Mouse (Mus musculus) lung, adult 2 months (tissue): Measurements from ENCODE around the gene Frmd8.

ENCODE experiments used
- CTCF ChIP-seq: fragments of 200-500 bp; IDR thresholded peaks from 2 replicates; pipeline ENCODE4 v1.5.1; 2011; ENCODE audit warnings: mild to moderate bottlenecking, low read length, control low read depth; ENCODE audit not compliant: insufficient read depth
- POLR2A ChIP-seq: fragments of 200-500 bp; IDR thresholded peaks from 2 replicates; pipeline ENCODE4 v1.6.1; 2011; ENCODE audit warnings: low read depth, mild to moderate bottlenecking, control low read depth, low read length, borderline replicate concordance; ENCODE audit errors: extremely low read depth

DNA sequence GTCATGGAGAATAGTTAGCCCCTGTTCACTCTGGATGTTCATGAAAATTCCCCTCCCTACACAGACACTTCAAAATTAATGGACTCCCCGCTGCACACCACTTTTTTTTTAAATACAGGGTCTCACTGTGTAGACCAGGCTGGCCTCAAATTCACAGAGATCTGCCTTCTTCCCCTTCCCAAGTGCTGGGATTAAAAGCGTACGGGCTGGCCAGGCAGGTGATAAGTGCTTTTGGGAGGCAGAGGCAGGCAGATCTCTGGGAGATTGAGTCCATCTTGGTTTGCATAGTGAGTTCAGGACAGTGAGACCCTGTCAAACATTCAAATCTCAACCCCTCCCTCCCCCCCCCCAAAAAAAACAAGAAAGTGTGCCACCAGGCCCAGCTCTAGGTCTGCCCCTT, 47.9 kb upstream of the Frmd8 start:
- no peak for TF ChIP-seq CTCF
- no peak for TF ChIP-seq POLR2A
